Mouse (Mus musculus) neural tube, postnatal 0 days (tissue): ENCODE data around the gene Smim14. TPM values are rescaled to one million over a fixed set of nuclear protein-coding genes. Genes with fewer than 3 reads are reported as not detected.

ENCODE experiments used
- polyA plus RNA-seq: library from polyadenylated mRNA; unstranded; fragments of >200 nt; fragmentation: Nextera tagmentation; extraction: Ambion mirVana; gene quantifications from 2 replicates; pipeline ENCODE4 v1.2.1, GENCODE M21; 2015

Gene Smim14
- polyA plus RNA-seq = 215 and 233 TPM in 2 replicates

DNA sequence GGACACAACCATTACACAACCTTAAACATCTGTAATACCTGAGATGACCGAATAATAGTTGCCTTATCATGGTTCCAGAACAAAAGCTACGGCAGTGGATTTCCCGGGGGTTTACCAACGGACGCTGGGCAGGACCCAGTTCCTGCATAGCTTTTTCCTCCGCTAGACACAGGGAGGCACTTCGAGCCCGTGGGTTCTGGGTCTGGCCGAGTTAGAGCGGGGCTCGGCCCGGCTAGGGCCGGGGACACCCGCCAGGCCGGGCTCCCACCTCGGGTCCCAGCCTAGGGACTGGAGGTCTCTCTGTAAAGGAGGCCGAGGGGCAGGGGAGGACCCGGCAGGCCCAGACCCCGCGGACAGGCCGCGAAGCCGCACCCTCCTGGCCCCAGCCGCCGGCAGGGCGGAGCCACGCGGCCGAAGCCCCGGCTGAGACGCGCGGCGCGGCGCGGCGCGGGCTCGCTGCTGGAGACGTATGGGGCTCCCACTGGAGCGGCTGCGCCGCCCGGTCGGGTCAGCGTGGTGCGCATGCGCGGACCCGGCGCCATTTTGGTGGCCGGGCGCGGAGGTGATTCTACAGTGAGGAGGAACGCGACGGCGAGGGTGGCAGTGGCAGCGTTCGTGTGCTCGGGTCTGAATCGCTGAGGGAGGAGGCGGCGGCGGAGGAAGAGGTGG is at the start of gene Smim14, which contains the start of gene Ube2k:
Smim14 (minus strand) TSS at position 434 of the 669 bp plus-strand sequence.
Ube2k (plus strand) TSS at position 483 of the 669 bp plus-strand sequence.

GRCm38 (mm10) chr5:65492716-65493531 is 44.1 kb downstream of the Smim14 start, which contains the start of gene Gm43552:
Gm43552 (minus strand) TSS chr5:65492833.

DNA sequence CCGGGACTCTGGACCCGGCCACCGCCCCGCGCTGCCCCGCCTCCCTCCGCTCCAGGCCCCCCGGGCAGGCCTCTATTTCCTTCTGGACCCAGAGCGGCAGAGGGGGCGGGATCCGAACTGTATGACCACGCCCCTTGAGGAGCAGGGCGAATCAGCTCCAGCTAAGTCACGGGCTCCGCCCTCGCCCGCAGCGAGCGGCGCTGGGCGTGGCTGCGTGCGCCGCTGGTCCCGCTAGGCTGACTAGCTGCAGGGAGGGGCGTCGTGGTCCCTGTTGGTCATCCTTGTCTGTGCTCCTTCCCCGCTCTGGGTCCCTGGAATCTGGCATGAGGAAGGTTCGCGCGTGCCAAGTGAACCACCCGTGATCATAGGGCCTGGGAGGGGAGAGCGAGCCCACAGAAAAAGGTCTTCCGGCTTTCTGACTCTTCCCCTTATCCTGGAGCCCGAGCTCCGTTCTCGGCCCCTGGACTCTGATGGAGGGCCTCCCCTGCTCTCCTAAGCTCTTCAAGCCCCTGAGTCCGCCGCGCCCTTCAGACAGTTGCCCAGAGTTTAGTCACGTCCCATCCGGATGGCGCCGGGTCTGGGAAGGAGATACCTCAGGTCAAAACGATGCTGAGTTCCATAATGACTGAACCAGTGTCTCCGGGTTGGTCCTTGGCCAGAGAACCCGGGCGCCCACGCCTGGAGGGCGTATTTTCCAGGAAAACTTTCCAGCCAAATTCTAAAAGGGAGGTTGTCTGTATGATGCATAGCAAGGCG is 101.0 kb downstream of the Smim14 start, which contains the start of gene Ugdh:
Ugdh (minus strand) TSS at position 144 of the 756 bp plus-strand sequence.

Other genes starting within 250 kb of the Smim14 start
- gene Rfc1, start 201.5 kb downstream of the Smim14 start, polyA plus RNA-seq = 23.6 and 31.0 TPM in 2 replicates
- 0.18 and 0.19 TPM in 2 replicates for gene Klb, start 188.9 kb downstream of the Smim14 start, polyA plus RNA-seq
- 617 and 646 TPM in 2 replicates for gene Rpl9, start 145.7 kb downstream of the Smim14 start, polyA plus RNA-seq
- gene Lias, start 145.7 kb downstream of the Smim14 start, polyA plus RNA-seq = 61.6 and 62.6 TPM in 2 replicates
- gene Ugdh, start 101.2 kb downstream of the Smim14 start, polyA plus RNA-seq = 33.5 and 36.6 TPM in 2 replicates
- gene Gm43552, start 44.4 kb downstream of the Smim14 start, polyA plus RNA-seq = not detected in 2 replicates
- 205 TPM in 2 replicates for gene Ube2k, start within 50 bp of the Smim14 start, polyA plus RNA-seq
- gene Pds5a, start 161.1 kb upstream of the Smim14 start, polyA plus RNA-seq = 21.8 and 22.1 TPM in 2 replicates
- 11.3 and 11.4 TPM in 2 replicates for gene N4bp2, start 226.3 kb upstream of the Smim14 start, polyA plus RNA-seq